Mouse (Mus musculus) urinary bladder, postnatal 25 days (tissue): ENCODE data around the gene Serpini1.

ENCODE experiments used
- DNase-seq: peaks from one replicate; pipeline ENCODE4 v3.0.0; 2022; ENCODE audit warnings: low spot score

Serpini1 gene

DNA sequence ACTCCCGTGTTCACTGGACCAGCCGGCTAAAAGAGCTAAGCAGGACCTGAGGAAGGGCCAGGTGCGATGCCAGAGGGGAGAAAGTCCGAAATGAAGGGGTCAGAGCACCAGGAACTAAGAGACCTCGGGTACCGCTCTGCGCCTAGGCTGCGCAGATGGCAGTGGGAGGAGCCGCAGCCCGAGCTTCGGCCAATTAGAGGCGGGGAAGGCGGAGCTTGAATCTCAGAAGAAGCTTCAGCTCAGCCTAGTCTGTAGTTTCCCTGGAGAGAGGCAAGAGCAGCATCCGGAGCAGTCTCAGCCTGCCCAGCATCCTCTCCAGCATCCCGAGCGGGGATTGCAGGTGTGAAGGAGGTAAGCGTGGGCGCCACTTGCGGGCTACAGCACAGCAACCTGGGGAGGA lies at the start of gene Serpini1:
TSS of gene Serpini1 (plus strand) at position 256 of the 400 bp plus-strand sequence.
- DNase-seq: peak; percentile 70

DNA sequence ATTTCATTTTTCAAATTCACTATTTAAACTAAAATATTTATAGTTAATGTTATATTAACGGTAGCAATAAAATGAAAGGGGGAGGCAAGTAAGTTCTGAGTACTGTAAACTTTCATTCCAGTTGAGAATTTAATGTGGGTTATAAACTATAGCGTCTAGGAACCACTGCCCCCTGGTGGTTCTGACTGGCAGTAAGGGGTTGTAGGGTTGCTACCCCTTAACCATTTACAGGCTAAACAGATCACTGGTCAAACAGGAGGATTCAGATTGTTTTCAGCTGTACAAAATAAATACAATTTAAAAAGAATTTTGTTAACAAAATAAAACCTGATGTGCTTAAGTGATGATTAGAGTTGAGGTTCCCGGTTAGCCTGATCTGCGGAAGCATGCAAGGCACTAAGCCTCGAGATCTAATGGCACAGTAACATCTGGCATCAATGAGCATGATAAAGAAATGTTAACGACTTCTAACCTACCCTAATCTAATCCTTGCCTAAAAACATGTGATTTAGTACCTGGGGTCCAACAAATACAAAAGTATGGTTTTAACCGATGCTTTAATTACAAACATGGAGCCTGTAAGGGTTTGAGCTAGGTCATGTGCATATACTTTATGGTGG lies 39.6 kb upstream of the Serpini1 start:
- DNase-seq: peak; percentile 33

DNA sequence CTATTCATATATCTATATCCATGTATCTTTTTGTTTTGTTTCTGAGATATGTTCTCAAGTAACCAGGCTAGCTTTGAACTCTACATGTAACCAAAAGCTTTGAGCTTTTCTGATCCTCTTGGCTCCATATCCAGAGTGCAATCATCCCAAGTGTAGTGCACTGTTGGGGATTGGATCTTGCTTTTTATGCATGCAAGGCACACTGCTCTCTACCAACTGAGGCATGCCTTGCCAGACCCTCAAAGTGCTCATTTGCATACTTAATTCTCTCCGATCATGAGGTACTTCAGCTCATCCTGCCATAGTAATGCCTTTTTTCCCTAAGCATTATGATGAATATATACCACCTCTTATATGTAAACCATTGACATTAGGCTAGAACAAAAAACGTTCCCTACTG lies 36.0 kb upstream of the Serpini1 start:
- no peak for DNase-seq

DNA sequence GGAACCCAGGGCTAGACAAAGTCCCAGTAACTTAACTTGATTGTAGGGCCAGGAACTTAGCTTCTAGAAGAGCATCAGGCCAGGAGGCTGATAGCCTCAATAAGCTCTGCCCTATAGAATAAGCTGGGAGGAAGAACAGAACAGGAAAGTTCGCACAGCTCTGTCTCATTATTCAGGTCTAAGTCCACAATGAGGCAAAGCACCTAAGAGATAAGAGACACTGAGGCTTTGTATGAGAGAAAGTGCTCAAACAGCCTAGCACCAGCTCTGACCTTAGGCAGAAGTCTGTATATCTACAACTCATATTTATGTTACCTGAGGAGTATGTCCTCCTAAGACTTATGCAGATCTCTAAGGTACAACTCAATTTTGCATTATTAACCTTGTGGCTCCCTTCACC lies 34.8 kb upstream of the Serpini1 start:
- DNase-seq: no peak

DNA sequence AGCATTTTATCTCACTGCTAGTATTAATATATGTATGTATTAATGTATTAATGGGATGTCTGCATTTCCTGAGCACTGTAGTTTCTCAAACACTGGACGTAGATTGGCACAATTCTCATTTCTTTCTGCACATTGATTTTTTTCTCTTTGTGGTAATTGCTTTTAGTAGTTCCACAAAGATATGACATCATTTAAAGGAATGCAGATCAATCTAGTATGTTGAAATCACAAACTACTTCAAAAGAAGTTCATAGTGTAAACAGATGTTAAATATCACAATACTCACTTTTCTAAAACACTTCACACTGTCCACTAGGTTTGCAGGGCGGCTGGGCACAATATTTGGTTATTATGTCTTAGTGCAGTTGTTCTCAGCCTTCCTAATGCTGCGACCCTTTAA lies 26.3 kb upstream of the Serpini1 start:
- DNase-seq: no peak

DNA sequence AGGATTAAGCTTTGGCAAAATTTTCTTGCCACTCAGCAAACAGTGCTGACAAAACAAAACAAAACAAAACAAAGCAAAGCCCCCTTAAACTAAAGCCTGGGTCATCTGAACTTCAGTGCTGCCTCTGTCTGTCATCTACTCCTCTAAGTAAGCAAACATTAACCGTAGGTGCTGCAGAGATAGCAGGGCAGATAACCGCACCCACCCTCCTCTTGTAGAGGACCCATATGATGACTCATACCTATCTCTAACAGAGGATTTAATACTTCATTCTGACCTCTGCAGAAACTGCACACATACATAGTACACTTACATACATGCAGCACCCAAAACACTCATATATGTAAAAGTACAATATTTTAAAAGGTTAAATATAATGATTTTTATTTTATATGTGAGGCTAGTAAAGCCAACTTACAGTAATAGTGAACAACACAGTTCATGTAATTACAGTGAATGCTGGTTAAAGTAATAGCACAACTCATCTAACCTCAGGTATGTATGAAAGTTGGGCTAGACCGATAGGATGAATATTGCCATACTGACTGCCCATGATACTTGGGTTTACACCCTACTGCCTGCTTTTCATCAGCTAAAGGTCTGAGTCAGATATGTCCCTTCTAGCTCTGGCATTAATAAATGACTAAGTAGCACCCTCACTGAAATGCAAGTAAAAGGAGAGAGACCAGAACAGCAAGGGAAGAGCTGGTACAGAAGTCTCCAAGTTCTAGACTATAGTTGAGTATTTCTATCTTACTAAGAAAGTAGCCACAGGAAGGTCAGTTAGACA lies 23.1 kb upstream of the Serpini1 start:
- DNase-seq: no peak

DNA sequence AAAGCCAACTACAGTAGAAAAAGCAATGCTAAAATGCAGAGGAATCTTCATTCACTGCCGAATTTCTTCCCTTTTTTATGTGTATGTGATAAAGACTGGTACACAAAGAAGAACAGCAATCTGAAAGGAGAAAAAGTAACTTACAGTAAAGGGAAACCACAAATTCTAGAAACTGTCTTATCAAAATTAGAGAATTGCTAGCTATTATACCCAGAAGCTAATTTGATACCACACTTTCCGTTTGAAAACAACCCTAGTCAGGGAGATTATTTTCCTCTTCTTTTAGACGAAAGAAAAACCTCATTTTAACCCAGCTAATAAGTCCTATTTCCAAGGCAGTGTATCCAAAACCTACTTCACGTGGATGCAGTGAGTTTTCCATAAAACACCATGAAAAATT lies 16.1 kb upstream of the Serpini1 start:
- no peak for DNase-seq

DNA sequence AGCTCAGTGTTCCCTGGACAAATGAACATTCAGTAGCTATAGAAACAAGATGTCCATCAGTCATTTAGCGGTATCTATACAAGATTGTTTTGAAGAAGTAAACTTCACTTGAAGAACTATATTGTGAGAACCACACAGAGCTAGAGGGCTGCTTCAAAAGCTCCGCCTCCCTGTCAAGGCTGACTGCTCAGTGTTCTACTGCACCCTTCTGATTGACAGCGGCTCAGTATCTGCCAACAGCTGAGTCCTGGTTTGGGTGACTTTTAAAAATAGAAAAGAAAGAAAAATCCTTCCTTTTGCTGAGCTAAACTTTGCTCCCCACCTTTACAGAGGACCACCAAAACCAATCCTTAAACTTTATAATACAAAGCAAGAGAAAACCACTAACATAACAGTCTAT lies 14.5 kb upstream of the Serpini1 start:
- DNase-seq: no peak

DNA sequence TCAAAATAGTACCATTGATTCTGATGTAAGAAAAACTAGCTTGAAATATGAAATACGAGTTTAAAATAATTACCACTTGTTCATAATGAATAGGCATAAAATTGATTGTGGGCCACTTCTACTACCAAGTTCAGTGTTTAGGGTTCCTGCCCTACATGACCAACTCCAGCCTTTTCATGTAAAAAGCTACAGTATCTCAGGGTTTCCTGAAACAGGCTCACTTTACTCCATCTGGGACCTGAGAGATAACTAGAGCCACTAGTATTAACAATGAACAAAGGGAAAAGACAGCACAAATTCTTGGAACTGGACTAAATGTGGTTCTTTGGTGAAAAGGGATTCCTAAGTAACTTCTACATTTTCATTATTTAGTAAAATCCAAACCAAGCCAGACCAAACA lies 13.1 kb upstream of the Serpini1 start:
- DNase-seq: no peak

DNA sequence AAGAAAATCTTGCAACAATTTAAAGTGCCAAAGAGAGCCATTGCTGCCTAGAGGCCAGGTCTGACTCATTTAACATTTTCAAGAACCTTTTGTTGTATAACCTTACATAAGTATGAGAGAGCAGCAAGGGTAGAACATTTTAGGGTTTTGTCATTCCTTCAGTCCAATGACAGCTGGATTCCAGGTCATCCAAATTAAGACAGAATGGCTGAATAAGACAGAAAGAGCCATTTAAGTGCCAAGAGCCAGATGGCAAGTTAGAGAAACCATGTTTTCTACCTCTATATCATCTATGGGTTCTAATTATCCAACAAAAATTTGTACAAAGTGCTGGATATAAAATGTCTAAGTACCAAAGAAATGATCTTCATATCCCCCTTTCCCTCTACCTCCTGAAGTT lies 6.1 kb upstream of the Serpini1 start:
- no peak for DNase-seq

DNA sequence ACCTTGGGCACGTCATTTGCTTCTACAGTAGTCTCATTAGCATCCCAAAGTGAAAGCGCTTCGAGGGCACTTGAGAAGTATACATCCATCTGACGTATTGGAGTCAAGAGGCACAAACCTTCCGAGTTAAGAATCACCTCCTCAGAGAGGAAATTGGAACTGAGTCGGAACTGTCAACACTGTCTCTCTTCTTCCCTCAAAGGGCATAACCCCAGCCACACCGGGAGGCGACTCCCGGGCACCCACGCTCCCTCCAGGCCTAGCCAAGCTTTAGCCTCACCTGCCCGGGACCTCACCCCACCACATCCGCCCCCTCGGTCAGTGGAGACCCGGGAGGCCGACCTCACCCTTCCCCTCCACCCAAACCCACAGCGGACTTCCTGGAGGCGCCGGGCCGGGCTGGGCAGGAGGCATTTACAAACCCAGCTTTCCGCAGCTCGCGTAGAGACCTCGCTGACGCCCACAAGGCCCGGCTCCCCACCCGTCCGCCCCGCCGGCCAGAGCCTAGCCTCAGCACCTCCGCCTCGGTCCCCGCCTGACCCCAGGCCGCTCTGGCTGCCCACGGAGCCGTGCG lies 1.1 kb upstream of the Serpini1 start:
- no peak for DNase-seq

DNA sequence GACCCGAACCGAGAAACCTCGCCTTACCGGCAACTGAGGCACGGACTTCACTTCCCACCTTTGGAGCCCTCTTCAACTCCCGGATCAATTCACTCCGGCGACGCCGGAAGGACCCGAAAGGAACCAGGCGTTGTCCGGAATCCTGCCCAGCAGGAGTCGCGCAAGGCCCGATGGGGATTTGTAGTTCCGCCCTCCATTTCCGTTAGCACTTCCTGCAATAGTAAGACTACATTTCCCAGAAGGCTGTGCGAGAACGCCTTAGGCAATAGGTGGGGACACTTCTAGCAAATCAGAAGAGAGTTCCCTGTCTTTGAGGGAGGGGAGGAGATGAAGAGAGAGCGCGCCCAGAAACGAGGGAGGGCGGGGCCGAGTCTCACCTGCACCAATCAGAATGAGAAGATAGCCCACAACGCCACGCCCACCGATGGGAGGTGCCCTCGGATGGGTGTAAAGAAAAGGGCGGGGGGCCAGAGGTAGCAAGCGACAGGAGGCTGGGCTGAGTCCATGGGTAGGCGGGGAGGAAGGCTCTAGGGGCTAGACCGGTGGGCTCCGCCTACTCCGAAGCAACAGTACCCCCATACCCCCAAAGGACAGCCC lies 554 bp upstream of the Serpini1 start, which contains the start of gene Pdcd10:
TSS of gene Pdcd10 (minus strand) at position 162 of the 597 bp plus-strand sequence.
- DNase-seq: peak; percentile 98

DNA sequence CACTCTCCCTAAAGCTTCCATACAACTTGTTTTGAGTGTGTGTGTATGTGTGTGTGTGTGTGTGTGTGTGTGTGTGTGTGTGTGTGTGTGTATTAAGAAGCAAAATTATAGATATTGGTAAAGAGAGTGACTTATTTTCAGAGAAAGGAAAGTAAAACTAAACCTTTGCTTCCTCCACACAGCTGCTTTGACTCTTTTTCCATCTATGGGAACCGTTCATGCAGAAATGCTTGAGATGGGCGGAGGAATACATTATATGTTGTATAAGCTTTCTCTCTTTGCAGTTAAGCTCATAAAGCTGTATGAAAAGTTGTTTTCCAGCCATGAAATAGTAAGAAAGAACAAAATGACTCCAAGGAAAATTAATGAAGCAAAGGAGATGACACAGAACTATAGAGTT lies 16.7 kb downstream of the Serpini1 start:
- no peak for DNase-seq

DNA sequence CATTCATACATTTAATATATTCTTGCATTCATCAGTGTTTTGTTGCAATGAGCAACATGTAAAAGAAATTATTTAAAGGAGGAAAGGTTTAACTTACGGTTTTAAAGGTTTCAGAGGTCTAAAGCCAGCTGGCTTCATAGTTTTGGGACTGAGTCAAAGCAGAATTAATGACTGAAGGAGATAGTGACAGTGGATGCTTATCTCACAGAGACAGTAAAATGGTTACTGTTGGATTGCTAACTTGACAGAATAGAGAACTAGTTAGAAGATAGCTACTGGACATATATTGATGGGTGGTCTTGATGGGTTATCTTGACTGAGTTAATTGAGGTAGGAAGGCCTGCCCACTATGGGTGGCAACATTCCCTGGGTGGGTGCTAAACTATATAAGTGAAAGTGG lies 18.2 kb downstream of the Serpini1 start:
- no peak for DNase-seq

DNA sequence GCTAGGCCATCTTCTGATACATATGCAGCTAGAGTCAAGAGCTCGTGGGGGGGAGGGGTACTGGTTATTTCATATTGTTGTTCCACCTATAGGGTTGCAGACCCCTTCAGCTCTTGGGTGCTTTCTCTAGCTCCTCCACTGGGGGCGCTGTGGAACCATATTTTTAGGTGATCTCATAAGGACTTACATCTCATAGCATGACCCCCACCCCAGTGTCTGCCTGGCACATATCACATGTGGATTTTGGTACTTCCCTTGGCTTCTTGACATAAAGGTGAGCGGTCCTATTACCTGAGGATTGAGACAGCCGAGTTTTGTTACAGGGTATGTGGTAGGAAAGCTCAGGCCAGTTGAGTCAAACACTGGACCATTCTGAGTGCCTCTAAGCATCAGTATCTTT lies 22.0 kb downstream of the Serpini1 start:
- DNase-seq: no peak

DNA sequence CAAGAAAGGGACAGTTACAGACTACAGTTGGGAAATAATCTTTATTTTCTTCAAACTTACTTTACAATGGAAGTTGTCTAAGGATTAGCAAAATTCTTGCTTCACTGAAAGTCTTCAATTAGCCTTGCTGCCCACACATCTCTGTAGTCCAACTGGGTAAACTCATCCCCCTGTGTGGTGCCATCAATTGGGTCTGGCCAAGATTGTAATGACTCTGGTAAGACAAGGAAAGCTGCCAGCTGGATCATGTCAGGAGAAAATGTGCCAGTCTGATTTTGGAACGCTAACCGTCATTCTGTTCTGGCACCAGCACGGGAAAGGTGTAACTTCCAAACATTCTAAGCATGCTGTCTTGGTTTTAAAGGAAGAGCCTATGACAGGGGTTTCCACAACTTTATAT lies 25.9 kb downstream of the Serpini1 start:
- DNase-seq: no peak

DNA sequence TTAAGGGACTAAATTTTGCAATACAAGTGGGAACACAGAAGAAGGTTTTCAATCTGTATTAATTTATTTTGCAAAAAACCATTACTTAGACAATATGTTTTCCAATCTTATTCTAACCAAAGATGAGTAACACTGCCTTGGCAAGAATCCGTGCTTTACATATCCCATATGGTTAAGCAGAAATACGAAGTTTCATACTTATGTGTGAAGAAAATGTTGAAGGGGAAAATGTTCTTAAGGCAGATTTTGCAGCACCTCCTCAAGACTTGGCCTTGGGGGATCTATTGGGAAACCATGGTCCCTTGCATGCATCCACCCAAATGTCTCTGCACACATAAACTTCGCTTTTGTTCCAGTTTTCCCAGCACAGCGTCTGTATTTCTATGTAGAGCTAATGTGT lies 27.6 kb downstream of the Serpini1 start:
- no peak for DNase-seq

DNA sequence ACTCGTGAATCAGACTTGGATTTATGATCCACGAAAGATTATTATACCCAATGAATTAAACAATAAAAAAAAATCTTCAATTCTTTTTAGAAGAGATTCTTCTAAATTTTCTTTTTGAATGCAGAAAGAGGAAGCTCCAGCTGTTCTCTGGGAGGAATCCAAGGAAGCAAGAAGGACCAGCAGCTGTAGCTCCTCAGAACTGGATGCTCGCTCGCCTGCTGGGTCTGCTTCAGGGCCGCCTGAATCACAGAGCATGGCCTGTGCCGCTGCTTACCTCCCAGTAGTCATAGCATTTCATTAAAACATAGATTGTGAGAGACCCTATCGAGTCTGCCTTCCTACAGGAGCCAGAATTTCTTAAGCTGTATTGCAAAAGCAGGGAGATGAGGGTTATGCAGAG lies 53.7 kb downstream of the Serpini1 start:
- DNase-seq: no peak

DNA sequence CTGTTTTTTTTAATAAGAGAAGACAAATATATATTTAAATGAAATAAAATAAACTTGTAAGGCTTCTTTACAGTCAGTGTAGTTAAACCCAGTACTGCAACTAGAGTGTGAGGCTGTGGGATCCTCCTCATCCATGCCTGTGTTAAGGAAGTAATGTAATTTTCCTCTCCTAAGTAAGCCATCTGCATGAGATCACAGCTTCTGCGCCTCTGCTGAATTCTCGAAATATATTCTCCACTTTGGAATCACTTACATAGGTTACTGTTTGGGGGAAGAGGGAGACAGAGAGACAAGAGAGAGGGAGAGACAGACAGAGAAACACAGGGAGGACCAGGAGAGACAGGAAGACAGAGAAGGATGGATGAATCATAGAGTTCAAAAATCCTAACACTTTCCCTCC lies 67.3 kb downstream of the Serpini1 start:
- no peak for DNase-seq

DNA sequence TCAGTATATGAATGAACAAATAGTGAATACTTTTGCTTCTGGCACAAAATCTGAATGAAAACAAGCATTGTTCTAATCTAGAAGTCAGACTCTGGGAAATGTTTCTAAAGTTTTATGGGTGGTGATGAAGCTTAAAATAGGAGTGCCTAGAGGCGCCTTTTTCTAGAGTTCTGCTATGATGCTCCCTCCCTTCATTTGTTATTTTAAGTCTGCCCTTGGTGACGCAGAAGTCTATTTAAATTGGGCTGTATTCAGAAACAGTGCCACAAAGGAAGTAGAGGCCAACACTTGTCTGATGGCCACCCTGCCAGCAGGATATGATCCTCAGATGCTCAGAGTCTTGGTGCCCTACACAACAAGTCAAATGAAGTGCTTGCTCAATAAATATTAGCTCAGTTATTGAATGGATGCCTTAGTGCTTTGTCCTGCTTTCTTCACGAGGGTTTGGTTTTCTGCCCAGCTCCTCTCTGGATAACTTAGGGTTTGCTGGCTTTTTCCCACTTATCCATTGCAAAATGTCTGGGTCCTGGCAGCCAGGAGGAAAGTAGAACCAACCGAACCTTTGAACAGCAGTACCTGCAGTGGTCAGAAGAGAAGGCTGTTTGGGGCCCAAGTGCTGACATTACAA lies 73.8 kb downstream of the Serpini1 start:
- no peak for DNase-seq

DNA sequence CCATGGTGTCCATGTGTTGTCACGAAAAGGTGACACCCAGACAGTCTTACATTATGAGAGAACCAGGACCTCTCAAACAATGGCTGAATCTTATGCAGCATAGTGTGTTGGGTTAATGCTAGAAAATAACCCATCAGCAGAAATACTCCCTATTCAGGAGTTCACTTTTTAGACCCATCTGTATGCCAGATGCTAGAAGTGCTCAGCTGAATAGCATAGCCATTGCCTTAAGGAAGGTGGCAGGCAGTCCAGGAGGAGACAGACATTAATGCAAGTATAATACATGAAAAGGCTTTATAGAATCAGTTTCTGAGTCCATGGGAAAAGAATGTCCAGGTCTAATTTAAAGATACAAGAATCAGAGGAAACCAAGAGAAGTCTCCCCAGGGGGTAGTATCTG lies 75.9 kb downstream of the Serpini1 start:
- no peak for DNase-seq

DNA sequence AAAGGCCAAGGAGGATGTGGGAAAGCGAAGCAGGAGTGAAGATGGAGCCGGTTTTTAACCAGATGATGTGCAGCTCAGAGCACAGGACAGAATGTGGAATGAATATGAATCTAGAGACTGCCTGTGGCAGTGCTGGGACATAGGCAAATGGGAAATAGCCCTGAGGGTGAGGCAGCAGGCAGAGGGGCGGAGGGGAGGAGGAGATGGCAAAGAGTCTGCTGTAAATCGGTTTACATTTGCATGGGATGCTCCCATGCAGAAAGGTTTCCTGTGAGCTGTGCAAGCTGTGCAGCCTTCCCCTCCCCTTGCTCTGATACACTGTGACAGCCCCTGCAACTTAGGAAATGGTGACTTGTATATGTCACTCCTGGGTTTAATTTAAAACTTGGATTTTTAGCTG lies 76.3 kb downstream of the Serpini1 start:
- DNase-seq: no peak

DNA sequence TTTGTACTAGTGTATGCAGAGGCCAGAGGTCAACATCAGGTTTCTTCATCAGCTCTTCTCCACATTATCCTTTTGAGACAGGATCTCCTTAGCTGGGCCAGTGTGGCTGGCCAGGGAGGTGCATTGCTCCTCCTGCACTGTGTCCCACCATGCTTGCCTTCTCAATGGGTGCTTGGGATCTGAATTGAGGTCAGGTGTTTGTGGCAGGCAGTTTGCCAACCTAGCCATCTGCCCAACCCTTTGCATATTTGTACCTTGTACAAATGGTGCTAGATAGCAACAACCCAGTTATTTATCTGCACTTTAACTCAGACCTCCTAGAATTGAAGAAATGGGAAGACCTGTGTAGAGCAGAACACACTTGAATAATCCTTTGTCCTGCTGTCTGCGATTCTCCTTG lies 78.3 kb downstream of the Serpini1 start:
- DNase-seq: no peak
